Mouse (Mus musculus) liver, adult 2 months (tissue): ENCODE data around the gene Otop2.

Experiments
- CTCF ChIP-seq: fragments of 200-500 bp; IDR thresholded peaks from 2 replicates; pipeline ENCODE4 v1.5.1; 2011; ENCODE audit warnings: low read depth, low read length, control low read depth
- POLR2A ChIP-seq: fragments of 200-500 bp; IDR thresholded peaks from 2 replicates; pipeline ENCODE4 v1.6.1; 2011; ENCODE audit warnings: low read length, control low read depth; ENCODE audit not compliant: insufficient read depth; ENCODE audit errors: extremely low read depth

GRCm38 (mm10) chr11:115287386-115287785 lies 19.6 kb upstream of the Otop2 start:
- TF ChIP-seq CTCF: no peak
- no peak for TF ChIP-seq POLR2A
